Mouse (Mus musculus) embryonic facial prominence, embryonic 10.5 days (tissue): ENCODE data around the gene Kif1bp. TPM values are rescaled to one million over a fixed set of nuclear protein-coding genes. Genes with fewer than 3 reads are reported as not detected.

Source experiments
- DNase-seq: peaks from one replicate; pipeline ENCODE4 v3.0.0-alpha.2; 2017; ENCODE audit warnings: low spot score
- H3K27ac ChIP-seq: fragments of 300-500 bp; sonication (generic); replicated peaks from 2 replicates; pipeline ENCODE4 v1.5.1; 2016; ENCODE audit warnings: mild to moderate bottlenecking
- H3K27me3 ChIP-seq: fragments of 300-500 bp; sonication (generic); replicated peaks from 2 replicates; pipeline ENCODE4 v1.6.1; 2016; ENCODE audit warnings: low read depth, mild to moderate bottlenecking; ENCODE audit not compliant: poor library complexity, severe bottlenecking
- H3K36me3 ChIP-seq: fragments of 300-500 bp; sonication (generic); replicated peaks from 2 replicates; pipeline ENCODE4 v1.6.1; 2016; ENCODE audit warnings: mild to moderate bottlenecking, moderate library complexity
- H3K4me1 ChIP-seq: fragments of 300-500 bp; sonication (generic); 2 replicates; pipeline ENCODE4 v1.6.1; 2016
- H3K4me3 ChIP-seq: fragments of 300-500 bp; sonication (generic); 2 replicates; pipeline ENCODE4 v1.5.1; 2016; ENCODE audit warnings: mild to moderate bottlenecking, moderate library complexity
- H3K9me3 ChIP-seq: fragments of 300-500 bp; sonication (generic); 2 replicates; pipeline ENCODE4 v1.6.1; 2016; ENCODE audit warnings: mild to moderate bottlenecking
- WGBS: fragments of 180-500 bp; shearing (Covaris S2); methylation state at CpG from one replicate; pipeline ENCODE4 v1.1.7; 2016; 5-methylcytosine and 5-hydroxymethylcytosine counted together
- polyA plus RNA-seq: library from polyadenylated mRNA; unstranded; fragments of >200 nt; fragmentation: Nextera tagmentation; extraction: Ambion mirVana; gene quantifications from 2 replicates; pipeline ENCODE4 v1.2.1, GENCODE M21; 2016

Kif1bp gene
- polyA plus RNA-seq, 1 experiment from 2014 or later, result 35.5 TPM

DNA sequence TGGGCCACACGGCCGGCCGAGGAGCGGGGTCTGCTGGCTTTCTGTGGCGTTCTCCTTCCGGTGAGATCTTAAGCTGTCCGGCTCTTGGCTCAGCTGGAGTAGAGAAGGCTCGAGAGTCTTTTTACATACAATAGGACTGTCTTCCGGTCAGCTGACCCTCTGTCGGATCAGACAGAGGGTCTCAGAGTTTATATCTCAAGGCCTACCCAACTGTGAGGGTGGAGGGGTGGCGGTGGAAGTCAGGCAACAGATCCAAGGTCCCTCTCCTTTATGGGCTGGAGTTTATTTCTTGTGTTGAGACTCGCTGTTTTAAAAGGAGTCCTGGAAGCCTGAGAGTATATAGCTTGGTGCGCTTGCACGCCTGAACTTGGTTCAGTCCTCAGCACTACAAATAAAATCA, 50.9 kb downstream of the Kif1bp start, which contains the start of gene Srgn:
Gene Srgn (minus strand): TSS at position 101 of the 400 bp plus-strand sequence.
- DNase-seq, result no peak
- Histone ChIP-seq H3K4me3 (no peak within 1 kb of the TSS), H3K9me3 (no peaks in the 10 kb centered on the region), H3K36me3 (no peaks in the 10 kb centered on the region), H3K27me3 (no peaks in the 10 kb centered on the region), H3K4me1 (no peaks in the 10 kb centered on the region), H3K27ac (no peak within 1 kb of the TSS)
- 88% methylated on average over 14 of the region's 14 CpGs for WGBS

DNA sequence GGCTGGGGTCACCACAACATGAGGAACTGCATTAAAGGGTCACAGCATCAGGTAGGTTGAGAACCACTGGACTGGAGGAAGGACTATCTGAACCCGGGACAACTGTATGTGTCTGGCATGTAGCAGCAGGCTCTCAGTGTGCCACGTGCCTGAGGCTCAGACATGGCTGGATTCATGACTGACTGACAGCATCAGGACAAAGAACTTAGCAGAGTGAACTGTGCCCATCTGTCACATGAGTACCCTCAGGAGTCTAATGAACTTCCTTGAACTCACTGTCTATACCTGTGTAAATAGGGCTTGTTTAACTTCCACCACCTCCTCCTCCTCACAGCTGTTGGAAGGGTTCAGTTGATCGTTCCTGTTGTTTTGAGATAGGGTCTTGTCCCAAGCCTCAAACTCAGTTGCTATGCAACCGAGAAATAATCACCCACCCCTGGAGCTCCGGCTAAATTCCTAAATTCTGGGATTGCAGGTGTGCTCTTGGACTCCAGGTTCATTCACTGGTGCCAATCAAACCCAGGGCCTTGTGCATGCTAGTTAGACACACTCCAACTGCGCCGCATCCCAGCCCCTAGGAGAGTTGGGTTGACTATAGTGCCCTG, 55.8 kb downstream of the Kif1bp start:
- no peak for DNase-seq
- H3K9me3 ChIP-seq, result no peaks in the 10 kb centered on the region
- H3K27me3 ChIP-seq, result no peaks in the 10 kb centered on the region
- WGBS, result 78% methylated on average over 7 of the region's 7 CpGs
- no peak overlapping the region for H3K4me3 ChIP-seq
- H3K27ac ChIP-seq, result no peak overlapping the region
- no peaks in the 10 kb centered on the region for H3K36me3 ChIP-seq
- H3K4me1 ChIP-seq, result no peaks in the 10 kb centered on the region

GRCm38 (mm10) chr10:62521763-62522162, 56.5 kb downstream of the Kif1bp start:
- WGBS, result 83% methylated on average over 4 of the region's 4 CpGs
- no peak for DNase-seq
- H3K9me3 ChIP-seq, result no peaks in the 10 kb centered on the region
- no peaks in the 10 kb centered on the region for H3K4me1 ChIP-seq
- no peak overlapping the region for H3K27ac ChIP-seq
- H3K4me3 ChIP-seq, result no peak overlapping the region
- H3K36me3 ChIP-seq, result no peaks in the 10 kb centered on the region
- no peaks in the 10 kb centered on the region for H3K27me3 ChIP-seq

- H3K4me1 ChIP-seq, result no peaks in the 10 kb centered on the region
- no peaks in the 10 kb centered on the region for H3K36me3 ChIP-seq
- DNase-seq, result no peak
- no peak overlapping the region for H3K27ac ChIP-seq
- WGBS, result 74% methylated on average over 2 of the region's 2 CpGs
- no peaks in the 10 kb centered on the region for H3K9me3 ChIP-seq
- no peaks in the 10 kb centered on the region for H3K27me3 ChIP-seq
- no peak overlapping the region for H3K4me3 ChIP-seq
These were observed 57.3 kb downstream of the Kif1bp start for GRCm38 (mm10) chr10:62520911-62521310.

- no peak overlapping the region for H3K4me3 ChIP-seq
- no peak for DNase-seq
- WGBS, result 88% methylated on average over 6 of the region's 6 CpGs
- H3K27me3 ChIP-seq, result no peaks in the 10 kb centered on the region
- H3K36me3 ChIP-seq, result no peaks in the 10 kb centered on the region
- H3K9me3 ChIP-seq, result no peaks in the 10 kb centered on the region
- H3K4me1 ChIP-seq, result no peaks in the 10 kb centered on the region
- no peak overlapping the region for H3K27ac ChIP-seq
These were observed 60.7 kb downstream of the Kif1bp start for GRCm38 (mm10) chr10:62517511-62517910.

DNA sequence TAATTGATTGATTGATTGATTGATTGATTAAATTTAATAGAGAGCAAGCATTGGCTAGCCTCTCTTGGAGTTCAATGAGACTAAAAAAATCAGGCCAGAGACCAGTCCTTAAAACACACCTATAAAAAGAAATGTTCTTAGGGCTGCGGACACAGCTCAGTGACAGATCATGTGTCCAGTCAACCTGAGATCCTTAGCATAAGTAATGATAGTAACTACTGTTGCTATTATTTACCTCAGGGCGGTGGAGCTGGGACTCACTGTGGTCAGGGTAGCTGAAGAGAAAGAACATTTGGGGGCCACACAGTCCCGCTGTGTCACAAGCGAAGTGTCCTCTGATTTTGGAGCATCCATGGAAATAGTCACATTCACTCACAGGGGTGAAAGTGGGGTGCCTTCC, 65.4 kb downstream of the Kif1bp start:
- no peak for DNase-seq
- Histone ChIP-seq H3K27ac (no peak overlapping the region), H3K27me3 (peaks cover 19% of the 10 kb centered on the region), H3K4me1 (peaks cover 8% of the 10 kb centered on the region), H3K36me3 (no peaks in the 10 kb centered on the region), H3K9me3 (no peaks in the 10 kb centered on the region), H3K4me3 (no peak overlapping the region)
- 89% methylated on average over 4 of the region's 4 CpGs for WGBS

DNA sequence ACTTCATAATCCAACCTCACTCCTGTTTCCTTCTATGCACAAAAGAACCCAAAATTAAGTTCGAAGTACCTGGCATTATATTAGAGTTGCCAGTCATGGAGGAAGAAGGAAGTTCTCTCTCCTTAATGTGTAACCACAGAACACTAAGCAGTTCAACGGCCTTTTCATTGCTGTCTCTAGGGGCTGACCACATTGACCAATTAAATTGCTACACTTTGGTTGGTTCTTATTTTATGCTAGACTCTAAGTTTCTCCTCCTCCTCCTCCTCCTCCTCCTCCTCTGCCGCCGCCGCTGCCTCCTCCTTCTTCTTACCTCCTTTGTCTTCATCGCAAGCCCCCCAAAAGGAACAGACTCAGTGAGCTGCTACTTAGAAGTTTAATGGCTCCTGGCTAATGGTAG, 66.7 kb downstream of the Kif1bp start:
- H3K36me3 ChIP-seq, result no peaks in the 10 kb centered on the region
- H3K27me3 ChIP-seq, result peaks cover 30% of the 10 kb centered on the region
- 81% methylated on average over 6 of the region's 6 CpGs for WGBS
- no peak overlapping the region for H3K4me3 ChIP-seq
- DNase-seq, result no peak
- no peaks in the 10 kb centered on the region for H3K9me3 ChIP-seq
- peaks cover 9% of the 10 kb centered on the region for H3K4me1 ChIP-seq
- H3K27ac ChIP-seq, result no peak overlapping the region

- Histone ChIP-seq H3K27me3 (peaks cover 30% of the 10 kb centered on the region), H3K4me3 (no peak overlapping the region; the same call in 1 of the 2 replicates)
- no peak for DNase-seq
These were observed 69.1 kb downstream of the Kif1bp start for GRCm38 (mm10) chr10:62509032-62509656.

GRCm38 (mm10) chr10:62508459-62508858, 69.8 kb downstream of the Kif1bp start:
- H3K4me3 ChIP-seq, result peak overlapping the region; percentile 51
- H3K27me3 ChIP-seq, result peaks cover 30% of the 10 kb centered on the region
- no peaks in the 10 kb centered on the region for H3K36me3 ChIP-seq
- peak; percentile 17 for DNase-seq
- WGBS, result 6% methylated on average over 11 of the region's 11 CpGs
- H3K4me1 ChIP-seq, result peaks cover 9% of the 10 kb centered on the region
- H3K9me3 ChIP-seq, result no peaks in the 10 kb centered on the region
- H3K27ac ChIP-seq, result no peak overlapping the region

More at GRCm38 (mm10) chr10:62509032-62509656, 69.1 kb downstream of the Kif1bp start:
- Histone ChIP-seq H3K4me1 (peaks cover 9% of the 10 kb centered on the region), H3K36me3 (no peaks in the 10 kb centered on the region), H3K27ac (no peak overlapping the region), H3K9me3 (no peaks in the 10 kb centered on the region)
- WGBS, result 72% methylated on average over 11 of the region's 11 CpGs

DNA sequence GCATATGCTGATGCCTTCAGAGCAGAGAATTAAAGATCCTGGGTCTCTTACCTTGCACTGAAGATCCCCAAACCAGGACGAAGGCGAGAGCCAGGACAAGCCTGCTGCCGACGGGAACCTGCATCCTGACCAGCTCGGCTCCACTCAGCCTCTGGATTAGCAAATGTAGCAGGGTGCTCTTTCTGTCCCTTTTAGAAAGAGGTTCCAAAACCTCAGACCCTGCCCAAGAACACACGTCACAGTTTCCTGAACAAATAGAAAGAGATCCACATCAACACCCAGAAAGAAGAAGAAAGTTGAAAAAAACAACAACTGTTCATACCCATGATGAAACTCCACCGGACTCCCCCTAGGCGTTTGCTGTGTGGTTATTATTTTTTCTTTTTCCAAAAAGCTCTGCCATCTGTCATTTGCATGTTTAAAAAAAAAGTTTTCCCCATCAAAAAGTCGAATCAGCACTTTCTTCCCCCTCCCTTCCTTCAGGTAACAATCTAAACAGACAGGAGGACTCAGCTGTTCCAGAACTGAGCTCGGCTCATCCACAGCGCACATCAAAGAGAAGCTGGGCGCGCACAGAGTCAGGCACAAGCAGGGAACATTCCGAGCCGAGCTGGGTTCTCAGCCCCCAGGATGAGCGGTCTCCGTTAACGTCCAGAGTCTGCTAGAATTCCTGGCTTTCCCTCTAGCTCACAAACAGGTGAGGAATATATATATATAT, 70.5 kb downstream of the Kif1bp start:
- no peaks in the 10 kb centered on the region for H3K36me3 ChIP-seq
- peak overlapping the region; percentile 51 for H3K4me3 ChIP-seq
- no peak overlapping the region for H3K27ac ChIP-seq
- H3K27me3 ChIP-seq, result peaks cover 30% of the 10 kb centered on the region
- DNase-seq, result peak; percentile 48
- WGBS, result 17% methylated on average over 18 of the region's 18 CpGs
- H3K4me1 ChIP-seq, result peaks cover 9% of the 10 kb centered on the region
- no peaks in the 10 kb centered on the region for H3K9me3 ChIP-seq

DNA sequence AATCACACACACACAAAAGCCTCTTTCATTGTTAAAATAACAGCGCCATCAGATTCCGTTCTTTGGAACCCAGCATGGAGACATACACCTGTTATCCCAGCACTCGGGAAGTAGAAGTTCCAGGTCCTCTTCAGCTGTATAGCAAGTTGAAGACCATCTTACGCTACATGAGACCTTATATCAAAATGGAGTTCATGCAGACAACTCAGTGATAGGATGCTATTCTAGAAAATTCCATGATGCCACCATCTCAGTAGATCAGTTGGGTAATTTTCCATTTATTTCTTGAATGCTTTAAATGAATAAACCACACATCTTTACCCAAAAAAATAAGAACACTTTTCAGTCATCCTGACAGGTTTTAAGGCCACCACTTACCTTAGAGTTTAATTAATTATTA, 71.2 kb downstream of the Kif1bp start:
- no peak for DNase-seq
- no peaks in the 10 kb centered on the region for H3K9me3 ChIP-seq
- H3K36me3 ChIP-seq, result no peaks in the 10 kb centered on the region
- peaks cover 9% of the 10 kb centered on the region for H3K4me1 ChIP-seq
- H3K27ac ChIP-seq, result no peak overlapping the region
- peaks cover 30% of the 10 kb centered on the region for H3K27me3 ChIP-seq
- 84% methylated on average over 4 of the region's 4 CpGs for WGBS
- H3K4me3 ChIP-seq, result no peak overlapping the region

DNA sequence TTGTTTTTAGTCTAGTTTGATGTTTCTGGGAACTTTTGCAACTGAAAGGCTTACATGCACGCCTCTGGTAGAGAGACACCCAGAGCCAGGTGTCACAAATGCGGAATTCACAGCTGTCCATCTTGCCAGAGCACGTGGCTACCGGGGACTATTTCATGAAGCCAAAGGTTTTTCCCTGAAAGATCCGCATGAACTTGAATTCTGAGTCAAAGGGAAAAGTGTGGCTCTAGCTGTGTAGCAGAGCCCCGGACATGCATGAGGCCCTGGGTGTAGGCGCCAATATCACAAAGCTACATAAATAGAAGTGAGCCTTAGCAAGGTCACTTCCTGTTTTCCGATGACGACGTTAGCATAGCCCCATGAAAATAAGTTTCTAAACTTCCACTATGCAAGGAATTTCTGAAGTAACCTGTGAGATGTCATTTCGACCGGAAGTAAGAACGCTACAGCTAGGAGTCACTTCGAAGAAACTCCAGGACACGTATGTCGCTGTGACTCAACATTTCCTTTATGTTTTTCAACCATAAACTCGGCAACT, 72.2 kb downstream of the Kif1bp start:
- DNase-seq, result no peak
- H3K27ac ChIP-seq, result no peak overlapping the region
- peaks cover 30% of the 10 kb centered on the region for H3K27me3 ChIP-seq
- H3K9me3 ChIP-seq, result no peaks in the 10 kb centered on the region
- H3K4me3 ChIP-seq, result no peak overlapping the region
- H3K4me1 ChIP-seq, result peaks cover 9% of the 10 kb centered on the region
- WGBS, result 85% methylated on average over 17 of the region's 17 CpGs
- no peaks in the 10 kb centered on the region for H3K36me3 ChIP-seq
